Mouse (Mus musculus): Measurements from ENCODE around the gene Clec1b. TPM values are rescaled to one million over a fixed set of nuclear protein-coding genes. Genes with fewer than 3 reads are reported as not detected.

Gene Clec1b
- 0.85 and 0.91 TPM in 2 replicates for polyA plus RNA-seq (2015; fragmentation: Nextera tagmentation; extraction: Ambion mirVana)

DNA sequence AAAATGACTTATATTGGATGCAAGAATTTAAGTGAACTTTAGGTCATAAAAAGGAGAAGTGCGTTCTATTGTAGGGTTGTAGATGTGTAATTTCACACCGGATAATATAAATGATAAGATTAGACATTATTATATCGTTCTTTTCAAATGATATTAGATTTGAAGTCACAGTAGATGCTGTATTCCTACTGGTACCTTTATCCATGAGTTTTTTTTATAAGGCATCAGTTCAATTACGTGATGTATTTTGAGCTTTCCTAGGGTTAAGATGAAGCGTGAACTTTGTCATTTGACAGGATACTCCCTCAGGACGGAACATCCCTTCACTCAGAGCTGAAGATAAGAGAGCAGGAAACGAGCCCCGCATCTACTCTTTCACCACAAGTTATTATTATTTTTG is at the start of gene Clec1b:
Gene Clec1b, plus strand, starts transcription at position 301 of the 400 bp plus-strand sequence.
- DNase-seq (ENCODE audit: low spot score) = no peak

DNA sequence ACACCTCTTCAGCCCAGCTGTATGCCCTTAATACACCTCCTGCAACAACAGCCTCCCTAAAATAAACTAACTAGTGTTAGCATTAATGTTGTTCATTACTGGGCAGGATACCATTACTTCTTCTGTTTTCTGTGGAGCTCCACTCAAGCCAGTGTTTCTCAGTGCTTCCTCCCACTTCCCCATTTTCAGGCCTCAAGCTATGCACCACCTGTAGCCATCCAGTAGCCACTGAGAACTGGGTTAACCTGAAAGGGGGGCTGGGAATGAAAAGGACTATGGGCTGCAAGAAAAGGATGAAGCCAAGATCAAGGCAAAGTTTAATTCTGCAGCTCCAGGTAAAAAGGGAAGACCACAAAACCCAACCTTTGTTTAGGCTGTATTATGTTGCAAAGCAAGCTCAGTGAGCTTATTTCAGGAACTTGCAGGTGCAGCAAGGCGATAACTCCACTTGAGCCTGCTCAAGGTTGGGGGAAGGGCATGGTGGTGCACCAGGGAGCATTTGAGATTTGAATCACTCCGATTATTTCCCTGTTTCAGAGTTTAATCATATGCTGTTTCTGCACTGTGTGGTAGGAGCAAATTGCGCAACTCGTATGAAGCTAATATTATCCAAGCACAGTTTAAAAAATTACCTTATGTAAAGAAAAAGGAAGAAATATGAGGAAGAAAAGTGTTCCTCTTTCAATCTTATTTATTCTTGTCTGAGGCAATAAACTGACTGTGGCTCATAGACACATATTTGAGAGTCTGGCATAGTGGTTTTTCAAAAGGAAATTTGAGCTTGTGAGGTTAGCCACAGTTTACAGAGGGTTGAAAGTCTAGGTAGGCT is 47.4 kb upstream of the Clec1b start:
- peak; percentile 36 for DNase-seq (ENCODE audit: low spot score)

DNA sequence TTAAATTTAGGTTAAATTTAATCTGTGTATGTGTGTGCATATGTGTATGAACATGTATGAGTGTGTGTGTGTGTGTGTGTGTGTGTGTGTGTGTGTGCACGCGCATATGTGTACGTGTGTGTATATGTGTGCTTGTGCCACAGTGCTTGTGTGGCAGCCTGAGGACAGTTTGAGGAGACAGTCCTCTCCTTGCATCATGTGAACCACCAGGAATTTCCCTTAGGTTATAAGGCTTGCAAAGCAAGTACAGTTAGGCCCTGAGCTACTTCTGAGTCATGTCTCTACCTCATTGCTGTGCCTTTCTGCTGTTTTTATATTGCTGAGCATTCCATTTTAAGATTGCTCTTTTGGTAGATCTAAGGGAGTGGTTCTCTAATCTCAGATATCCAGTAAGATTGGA is 46.0 kb upstream of the Clec1b start:
- no peak for DNase-seq (ENCODE audit: low spot score)

DNA sequence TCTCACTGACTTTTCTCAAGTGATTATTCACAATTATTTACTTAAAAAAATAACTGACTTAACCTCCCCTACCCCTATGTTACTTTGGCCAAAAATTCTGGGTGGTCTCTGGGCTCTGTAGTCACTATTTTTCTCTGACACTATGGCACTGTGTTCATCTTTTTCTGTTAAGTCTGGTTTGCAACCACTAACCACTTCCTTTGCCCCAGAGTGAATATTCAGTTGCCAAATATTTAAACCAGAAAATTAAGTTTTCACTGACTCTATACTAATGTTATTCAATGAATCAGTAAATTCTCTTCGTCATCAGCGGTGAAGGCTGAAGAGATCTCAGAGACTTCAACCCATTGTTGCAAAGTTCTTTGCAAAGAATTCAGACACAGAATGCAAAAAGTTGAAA is 41.3 kb upstream of the Clec1b start:
- no peak for DNase-seq (ENCODE audit: low spot score)

DNA sequence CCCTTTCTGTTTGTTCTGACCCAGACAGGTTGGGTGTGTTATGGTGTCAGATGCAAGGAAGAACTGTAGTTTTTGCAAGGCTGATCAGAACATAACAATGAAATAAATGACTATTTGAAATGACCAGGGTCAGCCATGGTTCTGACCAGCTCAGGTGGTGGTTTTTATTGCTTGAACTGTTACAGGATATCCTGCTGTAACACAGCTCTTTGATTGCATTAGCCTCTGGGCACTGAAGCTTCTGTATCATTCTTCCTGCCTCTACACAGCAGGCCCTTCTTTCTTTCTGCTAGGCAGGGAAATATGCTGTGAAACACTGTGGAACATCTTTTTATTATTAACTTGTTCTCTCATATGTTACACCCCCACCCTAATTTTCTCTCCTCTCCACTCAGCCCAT is 40.7 kb upstream of the Clec1b start:
- no peak for DNase-seq (ENCODE audit: low spot score)

DNA sequence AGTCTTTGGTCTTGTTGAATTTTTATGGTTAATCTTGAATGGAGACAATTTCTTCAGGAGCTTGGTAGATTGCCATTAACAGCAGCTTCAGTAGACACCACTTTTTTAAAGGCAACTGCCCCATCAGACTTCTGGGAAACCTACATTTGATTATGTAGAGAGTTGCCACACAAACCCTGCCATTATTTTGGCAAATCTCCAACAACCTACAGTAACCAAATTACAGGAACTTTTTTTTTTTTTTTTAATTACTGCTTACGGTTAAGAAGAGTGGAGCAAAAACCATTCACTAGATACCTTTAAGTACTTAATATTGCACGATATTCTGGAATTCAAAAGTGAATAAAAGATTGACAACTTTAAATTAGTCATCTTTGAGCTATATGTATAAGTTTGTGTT is 37.6 kb upstream of the Clec1b start:
- no peak for DNase-seq (ENCODE audit: low spot score)

DNA sequence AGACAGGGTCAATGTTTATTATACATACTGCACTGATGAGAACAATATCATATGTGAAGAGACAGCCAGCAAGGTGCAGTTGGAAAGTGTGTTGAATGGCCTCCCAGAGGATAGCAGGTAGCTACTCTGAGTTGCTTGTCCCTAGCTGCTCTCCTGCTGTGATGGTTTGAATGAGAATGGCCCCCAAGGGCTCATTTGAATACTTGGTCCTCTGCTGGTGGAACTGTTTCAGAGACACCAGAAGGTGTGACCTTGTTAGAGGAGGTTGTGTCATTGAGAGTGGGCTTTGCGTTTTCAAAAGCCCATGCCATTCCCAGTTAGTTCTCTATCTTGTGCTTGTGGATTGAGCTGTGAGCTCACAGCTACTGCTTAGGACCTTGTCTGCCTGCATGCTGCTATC is 33.2 kb upstream of the Clec1b start:
- no peak for DNase-seq (ENCODE audit: low spot score)

DNA sequence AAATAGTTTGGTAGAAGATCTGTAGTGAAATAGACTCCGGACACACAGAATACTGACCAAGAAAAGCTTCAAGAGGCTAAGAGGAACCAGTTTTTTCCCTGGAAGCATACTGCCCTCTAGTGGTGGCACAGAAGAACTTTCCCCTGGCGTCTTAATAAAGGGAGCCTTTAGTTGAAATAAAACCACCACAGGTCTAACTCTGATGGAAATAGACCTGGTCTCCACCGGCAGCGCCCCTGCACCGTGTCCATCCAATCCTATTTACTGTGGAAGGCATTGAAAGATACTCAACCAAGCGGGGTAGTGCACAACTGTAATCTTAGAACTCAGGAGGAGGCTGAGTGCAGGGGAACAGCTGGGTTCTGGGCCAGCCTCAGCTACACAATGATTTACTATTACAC is 31.1 kb upstream of the Clec1b start:
- DNase-seq (ENCODE audit: low spot score) = peak; percentile 64

DNA sequence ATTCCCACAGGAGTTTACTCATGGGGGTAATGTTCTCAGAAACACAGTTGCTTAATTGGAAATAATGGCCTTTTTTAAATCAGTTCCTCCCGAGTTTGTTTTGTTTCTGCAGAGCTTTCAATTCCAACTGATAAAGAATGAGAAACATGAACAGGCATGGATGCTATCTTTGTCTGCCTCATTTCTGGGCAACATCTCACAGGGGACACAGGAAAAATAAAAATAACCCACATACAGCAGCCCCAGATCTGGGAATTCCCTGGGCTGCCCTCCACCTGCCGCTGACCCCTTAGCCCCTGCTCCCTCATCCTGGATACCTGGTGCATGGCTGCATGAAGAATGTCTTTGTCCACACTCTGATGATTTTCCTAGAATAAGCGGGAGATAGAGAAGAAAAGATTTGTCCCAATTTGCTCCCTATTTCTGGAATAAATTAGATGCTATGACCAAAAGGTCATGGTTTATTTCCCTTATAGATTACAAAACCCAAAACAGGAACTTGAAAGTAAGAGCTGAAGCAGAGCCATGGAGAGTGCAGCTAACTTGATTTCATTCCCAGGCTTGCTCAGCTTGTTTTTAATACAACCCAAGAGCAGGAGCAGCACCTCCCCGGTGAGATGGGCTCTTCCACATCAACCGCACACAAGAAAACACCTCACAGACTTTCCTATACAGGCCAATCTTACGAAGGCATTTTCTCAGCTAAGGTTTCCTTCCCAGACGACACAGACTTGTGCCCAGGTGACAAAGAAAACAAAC is 27.5 kb upstream of the Clec1b start:
- no peak for DNase-seq (ENCODE audit: low spot score)

DNA sequence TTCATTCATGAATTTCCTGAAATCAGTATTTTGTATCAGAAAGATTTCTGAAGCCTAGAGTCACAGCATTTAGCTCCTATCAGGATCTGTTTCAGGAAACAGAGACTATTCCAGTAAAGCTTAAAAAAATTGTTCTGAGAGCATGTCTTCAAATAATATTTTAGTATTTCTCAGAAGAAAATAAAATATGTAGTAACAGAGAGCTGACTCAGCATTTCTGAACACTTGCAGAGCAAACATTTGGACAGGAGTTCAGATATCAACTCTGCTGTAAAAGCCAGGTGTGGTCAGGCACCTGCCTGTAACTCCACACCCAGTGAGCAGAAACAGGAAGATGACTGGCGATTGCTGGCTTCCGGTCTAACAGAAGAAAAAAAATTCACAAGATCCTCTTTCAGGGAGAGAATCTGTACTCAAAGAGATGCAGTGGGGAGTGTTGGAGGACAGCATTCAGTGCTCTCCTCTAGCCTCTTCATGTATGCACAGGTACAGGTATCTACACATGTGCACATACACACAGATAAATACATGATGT is 22.1 kb upstream of the Clec1b start:
- no peak for DNase-seq (ENCODE audit: low spot score)

DNA sequence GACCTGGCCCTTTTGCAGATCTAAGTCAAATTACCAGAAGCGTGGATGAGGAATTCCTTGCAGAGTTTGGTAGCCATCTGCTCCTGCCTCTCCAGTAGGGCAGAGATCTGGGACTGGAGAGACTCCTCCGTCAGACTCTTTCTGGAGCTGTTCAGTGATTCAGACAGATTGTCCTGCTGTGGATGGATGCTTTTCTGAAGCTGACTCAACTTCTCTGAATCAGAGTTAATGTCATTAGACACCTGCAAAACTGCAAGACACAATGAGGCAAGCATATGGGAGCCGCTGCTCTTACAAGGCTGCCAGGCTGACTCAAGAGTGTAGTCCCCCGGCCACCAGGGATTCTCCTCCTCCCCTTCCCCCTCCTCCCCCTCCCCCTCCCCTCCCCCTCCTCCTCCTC is 16.6 kb upstream of the Clec1b start:
- DNase-seq (ENCODE audit: low spot score) = no peak

DNA sequence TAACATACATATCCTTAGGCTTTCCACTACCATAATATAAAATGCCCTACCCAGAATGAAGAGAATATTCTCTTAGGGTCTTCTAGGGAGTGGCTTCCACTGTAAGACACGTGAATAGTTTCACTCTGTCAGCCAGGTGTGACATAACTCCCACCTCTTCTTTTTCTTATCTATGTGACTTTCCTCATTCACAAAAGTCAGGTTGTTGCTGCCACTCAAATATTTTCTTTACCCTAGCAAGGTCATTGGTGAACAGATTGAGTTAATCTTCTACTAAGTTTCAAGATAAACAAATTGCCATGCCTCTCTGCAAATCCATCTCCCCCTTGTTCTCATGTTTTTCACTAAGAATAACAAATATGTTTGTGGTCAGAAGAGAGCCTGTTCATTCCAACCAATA is 15.4 kb upstream of the Clec1b start:
- DNase-seq (ENCODE audit: low spot score) = no peak

DNA sequence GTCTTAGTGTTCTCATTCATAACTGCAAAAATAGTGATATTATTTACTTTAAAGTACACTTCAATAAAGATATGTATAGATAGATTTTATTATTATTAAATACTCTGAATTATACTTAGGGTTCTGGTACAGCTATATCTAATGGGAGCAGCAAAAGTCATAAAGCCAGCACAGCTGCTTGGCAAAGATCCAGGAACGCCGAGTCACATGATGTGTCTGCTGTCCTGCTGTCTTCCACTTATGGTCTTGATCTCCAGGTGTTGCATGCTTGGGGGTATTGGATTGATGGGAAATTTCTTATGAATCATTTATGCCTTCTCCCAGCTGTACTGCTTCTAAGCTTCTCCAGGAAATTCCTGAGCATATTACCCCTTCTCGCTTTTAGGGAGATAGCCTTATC is 13.6 kb upstream of the Clec1b start:
- DNase-seq (ENCODE audit: low spot score) = no peak

DNA sequence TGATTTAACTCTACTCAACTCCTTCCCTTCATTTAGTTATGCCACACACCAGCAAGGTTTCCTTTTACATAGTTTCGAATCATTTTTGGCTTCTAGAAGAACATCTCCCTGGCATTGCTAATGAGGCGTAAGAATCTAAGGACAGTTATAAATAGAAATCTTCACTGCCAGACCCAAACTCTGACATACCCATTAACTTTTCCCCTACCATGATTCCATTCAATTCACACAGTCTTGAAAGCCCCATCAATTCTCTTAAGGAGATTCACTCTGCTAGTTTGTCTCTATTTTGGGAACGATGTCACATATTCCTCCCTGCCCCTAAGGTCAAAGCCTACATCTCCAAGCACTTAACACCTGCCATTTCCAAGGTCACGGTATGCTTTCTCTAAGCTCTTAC is 12.1 kb upstream of the Clec1b start:
- DNase-seq (ENCODE audit: low spot score) = no peak

DNA sequence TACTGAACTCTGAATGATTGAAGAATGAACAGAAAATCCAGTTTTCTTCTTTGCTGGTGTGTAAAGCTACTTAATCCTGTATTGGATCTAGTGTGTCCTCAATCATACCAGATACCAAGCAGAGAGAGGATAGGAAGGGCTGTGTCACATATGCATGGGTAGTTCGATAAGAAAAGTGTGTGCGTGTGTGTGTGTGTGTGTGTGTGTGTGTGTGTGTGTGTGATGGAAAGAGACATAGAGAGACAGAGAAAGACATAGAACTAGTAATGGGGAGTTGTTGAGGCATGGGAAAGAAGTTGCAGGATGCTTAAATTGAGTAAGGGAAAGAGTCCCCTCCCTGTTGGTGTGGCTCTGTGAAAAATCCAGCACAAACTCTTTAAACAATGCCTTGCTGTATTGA is 11.3 kb upstream of the Clec1b start, which contains the start of gene Clec12b:
Gene Clec12b, minus strand, starts transcription at position 101 of the 400 bp plus-strand sequence.
- no peak for DNase-seq (ENCODE audit: low spot score)

DNA sequence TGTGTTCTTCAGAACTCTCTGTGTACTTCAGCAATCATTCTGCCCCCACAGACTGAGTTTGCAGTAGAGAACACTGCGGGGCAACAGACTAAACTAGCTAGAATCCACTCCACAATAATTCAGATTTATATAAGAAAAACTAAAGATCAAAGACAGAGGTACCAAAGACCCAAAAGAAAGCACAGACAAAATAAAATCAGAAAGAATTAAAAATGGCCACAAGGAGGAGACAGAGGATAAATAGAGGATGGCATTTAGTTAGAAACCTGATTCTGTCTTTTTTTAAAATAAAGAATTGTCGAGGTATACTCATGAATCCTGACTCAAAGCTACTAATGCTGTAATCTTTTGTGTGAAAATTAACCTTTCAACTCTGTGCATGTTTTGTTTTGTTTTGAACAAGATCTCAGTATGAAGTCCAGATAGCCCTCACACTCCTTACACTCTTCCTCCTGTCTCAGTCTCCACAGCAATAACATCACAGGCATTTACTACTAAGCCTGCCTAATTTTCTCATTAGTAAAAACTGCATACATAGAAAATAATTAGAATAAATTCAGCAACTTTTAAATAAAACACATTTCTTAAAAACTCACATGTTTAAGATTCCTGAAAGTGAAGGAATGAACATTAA is 3.9 kb upstream of the Clec1b start:
- peak; percentile 21 for DNase-seq (ENCODE audit: low spot score)

DNA sequence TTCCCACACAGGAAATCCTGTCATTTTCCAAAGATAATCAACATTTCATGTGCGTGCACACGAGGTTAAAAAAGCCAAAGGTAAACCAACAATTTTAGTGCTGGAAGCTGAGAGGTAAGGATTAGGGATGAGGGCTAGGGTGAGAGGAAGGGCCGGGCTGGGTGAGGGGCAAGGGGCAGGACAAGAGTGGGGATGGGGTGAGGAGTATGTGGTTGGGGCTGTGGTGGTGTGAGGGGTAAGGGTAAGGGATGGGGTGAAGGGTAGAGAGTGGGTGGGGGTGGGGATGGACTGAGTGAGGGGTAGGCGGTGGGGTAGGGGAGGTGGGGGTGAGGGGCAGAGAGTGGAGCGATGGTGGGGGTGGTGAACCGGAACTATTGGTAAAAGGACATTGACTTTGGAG is 3.4 kb upstream of the Clec1b start:
- no peak for DNase-seq (ENCODE audit: low spot score)

DNA sequence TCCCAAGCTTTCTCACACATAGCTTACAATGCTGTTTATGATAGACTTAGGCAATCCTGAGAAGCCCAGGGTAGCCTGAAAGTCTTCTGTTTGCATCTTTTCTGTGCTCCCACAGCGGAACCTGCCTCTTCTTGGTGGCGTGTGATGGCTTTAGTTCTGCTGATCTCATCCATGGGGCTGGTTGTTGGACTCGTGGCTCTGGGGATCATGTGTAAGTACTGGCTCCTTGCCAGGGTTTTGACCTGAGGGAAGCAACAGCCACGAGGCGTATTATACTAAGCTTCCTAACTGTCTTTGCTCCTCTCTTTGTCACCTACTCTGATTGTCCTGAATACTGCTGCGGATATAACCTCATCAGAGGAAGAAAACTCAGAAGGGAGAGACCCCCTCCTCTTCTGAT is 2.8 kb downstream of the Clec1b start:
- DNase-seq (ENCODE audit: low spot score) = no peak

DNA sequence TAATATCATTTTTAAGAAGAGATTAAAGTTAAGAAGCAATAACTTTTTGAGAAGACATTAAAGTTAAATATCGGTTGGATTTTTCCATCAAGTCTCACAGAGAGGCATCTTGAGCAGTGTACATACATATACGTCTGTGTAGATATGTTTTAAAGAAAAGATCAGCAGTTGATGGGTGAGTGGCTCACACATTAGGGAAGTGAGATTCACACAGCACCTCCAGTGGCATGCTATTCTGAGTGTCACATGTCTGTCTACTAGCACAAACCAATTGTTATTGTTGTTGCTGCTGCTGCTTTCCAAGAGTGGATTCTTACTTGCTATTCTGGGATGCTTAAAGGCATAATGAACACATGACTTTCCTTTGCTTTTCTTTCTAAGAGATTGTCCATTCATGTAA is 5.3 kb downstream of the Clec1b start:
- no peak for DNase-seq (ENCODE audit: low spot score)

DNA sequence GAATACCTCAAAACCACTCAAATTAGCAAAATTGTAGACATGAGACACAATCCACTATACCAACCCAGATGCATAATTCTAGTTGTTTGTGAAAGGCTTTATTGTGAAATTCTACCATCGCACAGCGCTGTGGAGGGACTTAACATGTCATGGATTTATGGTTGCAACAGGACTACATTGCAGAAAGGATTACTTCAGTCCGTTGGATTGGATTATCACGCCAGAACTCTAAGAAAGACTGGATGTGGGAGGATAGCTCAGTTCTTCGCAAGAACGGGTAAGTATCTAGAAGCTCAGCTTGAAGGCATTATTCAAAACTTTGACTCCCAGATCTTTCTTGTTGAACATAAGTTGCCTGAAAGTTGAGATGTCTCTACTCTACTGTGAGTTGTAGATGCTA is 6.3 kb downstream of the Clec1b start:
- DNase-seq (ENCODE audit: low spot score) = no peak

DNA sequence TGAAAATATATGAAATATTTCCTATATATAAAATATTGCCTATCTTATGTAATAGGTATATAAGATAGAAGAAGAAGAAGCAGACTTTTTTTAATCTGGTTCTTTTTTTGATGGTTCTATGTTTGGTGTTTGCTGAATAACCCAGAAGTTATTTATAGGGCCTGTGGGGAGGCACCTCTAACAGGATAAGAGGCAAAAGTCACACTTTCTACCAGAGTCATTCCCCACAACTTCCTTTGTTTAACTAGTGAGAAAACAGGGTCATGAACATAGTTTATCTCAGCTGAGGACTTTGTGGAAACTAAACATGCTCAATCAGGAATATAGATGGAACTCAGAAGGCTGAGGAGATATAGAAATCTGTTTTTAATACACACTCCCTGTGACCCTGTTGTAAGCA is 8.9 kb downstream of the Clec1b start:
- no peak for DNase-seq (ENCODE audit: low spot score)

DNA sequence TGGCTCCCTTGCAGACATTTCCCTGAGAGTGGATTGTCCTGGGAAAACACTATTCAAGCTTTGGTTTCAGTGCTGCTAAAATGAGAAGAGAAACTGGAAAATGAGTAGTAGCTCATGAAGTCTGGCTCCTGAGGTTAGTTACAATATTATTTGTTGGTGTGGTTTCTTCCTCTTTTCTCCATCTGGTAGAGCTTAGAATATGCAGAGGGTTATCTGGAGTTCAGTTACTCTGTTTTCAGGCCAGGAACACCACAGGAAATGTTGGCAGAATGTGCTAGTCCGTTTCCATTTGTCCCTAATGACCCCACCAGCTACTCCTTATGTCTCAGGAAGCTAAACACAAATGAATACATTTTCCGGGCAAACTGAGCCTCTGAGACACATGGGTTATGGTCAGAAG is 10.2 kb downstream of the Clec1b start:
- no peak for DNase-seq (ENCODE audit: low spot score)
